Comparison of ENCODE assay signal across 8 mouse cellular contexts in the genomic region with DNA sequence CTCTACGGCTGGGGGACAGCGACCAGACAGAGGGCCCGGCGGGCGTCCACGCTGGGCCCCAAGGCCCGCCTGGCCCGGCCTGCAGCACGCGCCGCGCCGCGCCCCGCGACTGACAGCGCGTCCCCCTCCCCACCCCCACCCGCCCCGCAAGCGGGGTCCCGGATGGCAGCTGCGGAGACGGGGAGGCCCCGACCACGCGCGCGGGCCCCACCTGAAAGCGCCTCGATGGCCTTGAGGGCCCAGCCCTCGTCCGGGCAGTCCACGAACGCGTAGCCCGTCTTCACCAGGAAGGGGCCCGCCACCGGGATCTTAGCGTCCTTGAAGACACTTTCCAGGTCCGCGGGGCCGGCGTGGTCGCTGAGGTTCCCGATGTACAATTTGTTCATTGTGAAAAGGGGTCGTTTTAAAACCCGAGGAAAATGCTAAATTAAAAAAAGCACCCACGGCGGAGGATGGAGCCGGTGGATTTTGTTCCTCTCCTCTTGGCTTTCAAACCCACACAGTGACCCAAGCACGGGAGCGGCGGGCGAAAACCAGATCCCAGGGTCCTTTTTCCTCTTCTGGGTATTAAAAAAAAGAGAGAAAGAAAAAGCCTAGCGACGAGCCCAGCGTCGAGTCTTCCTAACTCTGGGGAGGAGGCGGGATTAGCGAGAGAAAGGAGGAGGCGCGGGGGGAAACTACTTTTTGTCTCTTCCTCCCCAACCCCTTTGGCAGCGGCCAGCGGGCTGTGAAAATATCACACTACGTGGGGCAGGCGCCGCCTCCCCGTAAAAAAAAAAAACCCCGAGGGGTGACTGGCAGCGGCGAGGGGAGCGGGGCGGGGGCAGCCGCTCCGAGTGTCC. TPM values are rescaled to one million over a fixed set of nuclear protein-coding genes. Genes with fewer than 3 reads are reported as not detected.
DNase-seq lines count a peak whose midpoint lies in the region; ATAC-seq and TF ChIP-seq lines count a peak whose summit lies in the region.

No protein-coding gene starts in this region.

- H3K4me1 ChIP-seq in CH12.LX (ENCODE audit: control insufficient read depth in 1 of 2, insufficient read depth in 2 of 2): peaks cover 8 to 38% of the 10 kb centered on the region in 2 experiments
- peaks cover 30% of the 10 kb centered on the region for H3K4me1 ChIP-seq in liver, embryonic 11.5 days (replicated peaks; ENCODE audit: control insufficient read depth, insufficient read depth, low read length)
- peaks cover 31% of the 10 kb centered on the region for H3K4me1 ChIP-seq in neural tube, embryonic 14.5 days (ENCODE audit: control insufficient read depth, insufficient read depth, low read length)

- no peak for TF ChIP-seq CTCF in CH12.LX (conservative IDR thresholded peaks at IDR 0.05 in 1 of 2, IDR thresholded peaks at IDR 0.05 in 1 of 2; ENCODE audit: low read depth in 2 of 2, low read length in 2 of 2)

- in situ Hi-C loops in CH12.LX (cut with MboI; ENCODE audit: low pct_ligation_motif_present, low pct_unique_long_range_greater_than_20kb, low sequenced_read_pairs): no loop called here

- under 1% methylated on average over 76 of the region's 76 CpGs for WGBS in liver, embryonic 11.5 days
- under 1% methylated on average over 72 of the region's 76 CpGs for WGBS in neural tube, embryonic 14.5 days

- intact Hi-C loops in heart, postnatal 36 days (cut with DNase I): loop anchor here (2.0 kb wide), 1 partner anchor 142 kb away; the partner anchor contains the start of gene Malsu1

- H3K36me3 ChIP-seq in CH12.LX (replicated peaks in 1 of 2; ENCODE audit: control insufficient read depth in 1 of 2, insufficient read depth in 1 of 2, low read length in 1 of 2): no peaks in the 10 kb centered on the region
- H3K36me3 ChIP-seq in liver, embryonic 11.5 days (ENCODE audit: control insufficient read depth, insufficient read depth, low read length): no peaks in the 10 kb centered on the region
- no peaks in the 10 kb centered on the region for H3K36me3 ChIP-seq in neural tube, embryonic 14.5 days (ENCODE audit: control insufficient read depth, insufficient read depth, low read length)

- no peak for ATAC-seq in liver, embryonic 11.5 days (replicated peaks; ENCODE audit: low FRiP score)
- ATAC-seq in neural tube, embryonic 14.5 days (ENCODE audit: low read depth): peak; percentile 25; the same call in 1 of the 2 replicates

- H3K4me2 ChIP-seq in CH12.LX (ENCODE audit: insufficient read depth, low read depth, poor library complexity, severe bottlenecking): peak overlapping the region; percentile 92
- peak overlapping the region; percentile 99 for H3K4me2 ChIP-seq in liver, embryonic 11.5 days
- peak overlapping the region; percentile 92 for H3K4me2 ChIP-seq in neural tube, embryonic 14.5 days (ENCODE audit: low read depth, low read length)

- H3K9ac ChIP-seq in CH12.LX (ENCODE audit: insufficient read depth, low read depth): peak overlapping the region; percentile 94
- peak overlapping the region; percentile 96 for H3K9ac ChIP-seq in liver, embryonic 11.5 days (ENCODE audit: low read depth, low read length)
- H3K9ac ChIP-seq in neural tube, embryonic 14.5 days (replicated peaks; ENCODE audit: low read depth, low read length): peak overlapping the region; percentile 96

- H3K4me3 ChIP-seq in CH12.LX (replicated peaks in 1 of 3; ENCODE audit: low read depth in 2 of 3, low read length in 2 of 3, poor library complexity in 1 of 3): peak overlapping the region; percentile 81 to 96 (median 81)
- H3K4me3 ChIP-seq in liver, embryonic 11.5 days (ENCODE audit: low read depth, low read length): peak overlapping the region; percentile 98
- peak overlapping the region; percentile 82 for H3K4me3 ChIP-seq in neural tube, embryonic 14.5 days (ENCODE audit: low read depth, low read length)

- no peak; the same call in 1 of the 2 replicates for TF ChIP-seq RAD21 in CH12.LX (IDR thresholded peaks at IDR 0.05; ENCODE audit: low read depth, low read length)

- no peaks in the 10 kb centered on the region for H3K27me3 ChIP-seq in CH12.LX (replicated peaks)
- no peaks in the 10 kb centered on the region for H3K27me3 ChIP-seq in liver, embryonic 11.5 days (replicated peaks; ENCODE audit: control insufficient read depth, insufficient read depth, low read length)
- H3K27me3 ChIP-seq in neural tube, embryonic 14.5 days (ENCODE audit: control insufficient read depth, insufficient read depth, low read length): no peaks in the 10 kb centered on the region

- H3K9me3 ChIP-seq in CH12.LX (replicated peaks; ENCODE audit: low read length): no peaks in the 10 kb centered on the region
- no peaks in the 10 kb centered on the region for H3K9me3 ChIP-seq in liver, embryonic 11.5 days (ENCODE audit: control insufficient read depth, low read length)
- H3K9me3 ChIP-seq in neural tube, embryonic 14.5 days (ENCODE audit: control insufficient read depth, low read length): no peaks in the 10 kb centered on the region

- peak; percentile 47 for TF ChIP-seq POLR2A in CH12.LX (IDR thresholded peaks at IDR 0.05; ENCODE audit: low read depth, low read length)

- 0 out of 2 replicates have a peak, but pooled peaks have one; percentile 8 for TF ChIP-seq EP300 in CH12.LX (IDR thresholded peaks at IDR 0.05; ENCODE audit: low read length)

- H3K79me2 ChIP-seq in CH12.LX (replicated peaks; ENCODE audit: control insufficient read depth, extremely low read depth, insufficient read depth, poor library complexity, severe bottlenecking): peaks cover 30% of the 10 kb centered on the region

- H3K27ac ChIP-seq in CH12.LX (ENCODE audit: insufficient read depth, low read depth): peak overlapping the region; percentile 0; the same call in 1 of the 2 replicates
- peak overlapping the region; percentile 99 for H3K27ac ChIP-seq in liver, embryonic 11.5 days (ENCODE audit: low read depth, low read length)
- H3K27ac ChIP-seq in neural tube, embryonic 14.5 days (ENCODE audit: low read depth, low read length): peak overlapping the region; percentile 94

- peak; percentile 8 to 21 for DNase-seq in adrenal gland, adult 18-20 months (ENCODE audit: low spot score in 2 of 2)
- DNase-seq in adrenal gland, adult 8-10 months: no peak
- peak; percentile 84 for DNase-seq in CH12.LX (ENCODE audit: extremely low read depth)
- DNase-seq in embryo, embryonic 9.5 days (ENCODE audit: extremely low spot score): peak; percentile 89
- peak; percentile 37 to 52 for DNase-seq in heart, postnatal 36 days
- DNase-seq in liver, embryonic 11.5 days (ENCODE audit: low spot score): peak; percentile 87
- DNase-seq in urinary bladder, postnatal 36 days (ENCODE audit: low spot score in 2 of 2): peak; percentile 16 to 25

- dilution Hi-C loops in CH12.LX (cut with MboI; ENCODE audit: extremely low pct_ligation_motif_present, extremely low pct_unique_long_range_greater_than_20kb, low sequenced_read_pairs): no loop called here

TF ChIP-seq in CH12.LX, 34 proteins besides CTCF, POLR2A, EP300 and RAD21 (continues in another document):
- TF ChIP-seq MAFK (IDR thresholded peaks at IDR 0.05; ENCODE audit: insufficient replicate concordance, low read length): no peak
- no peak for TF ChIP-seq NRF1 (IDR thresholded peaks at IDR 0.05; ENCODE audit: low read depth, low read length)
- peak; percentile 78; the same call in 1 of the 2 replicates for TF ChIP-seq MAZ (IDR thresholded peaks at IDR 0.05; ENCODE audit: low read depth, low read length)
- 0 out of 2 replicates have a peak, but pooled peaks have one; percentile 27 for TF ChIP-seq MEF2A (IDR thresholded peaks at IDR 0.05; ENCODE audit: borderline replicate concordance, low read depth, low read length)
- TF ChIP-seq SMC3 (IDR thresholded peaks at IDR 0.05; ENCODE audit: low read depth, low read length): no peak
- no peak for TF ChIP-seq UBTF (IDR thresholded peaks at IDR 0.05; ENCODE audit: low read depth, low read length)
- TF ChIP-seq IRF4 (IDR thresholded peaks at IDR 0.05; ENCODE audit: low read depth, low read length): peak; percentile 35; the same call in 1 of the 2 replicates
- TF ChIP-seq RCOR1 (conservative IDR thresholded peaks at IDR 0.05; ENCODE audit: low read depth, low read length): no peak
- TF ChIP-seq HCFC1 (IDR thresholded peaks at IDR 0.05; ENCODE audit: low read depth, low read length): peak; percentile 27; the same call in 1 of the 2 replicates
- peak; percentile 59; the same call in 1 of the 2 replicates for TF ChIP-seq TBP (conservative IDR thresholded peaks at IDR 0.05; ENCODE audit: low read depth, low read length)
- no peak; the same call in 1 of the 2 replicates for TF ChIP-seq CHD2 (IDR thresholded peaks at IDR 0.05; ENCODE audit: low read length)
- no peak for TF ChIP-seq ZKSCAN1 (IDR thresholded peaks at IDR 0.05; ENCODE audit: borderline replicate concordance, low read depth, low read length)
- no peak; the same call in 1 of the 2 replicates for TF ChIP-seq MAX (IDR thresholded peaks at IDR 0.05; ENCODE audit: low read length)
- TF ChIP-seq SIN3A (IDR thresholded peaks at IDR 0.05; ENCODE audit: low read length): peak; percentile 78; the same call in 1 of the 2 replicates
- TF ChIP-seq MXI1 (IDR thresholded peaks at IDR 0.05; ENCODE audit: low read depth, low read length): peak; percentile 88
- TF ChIP-seq POLR2AphosphoS2 (IDR thresholded peaks at IDR 0.05; ENCODE audit: low read depth, low read length): 0 out of 2 replicates have a peak, but pooled peaks have one; percentile 8
- TF ChIP-seq USF2 (conservative IDR thresholded peaks at IDR 0.05; ENCODE audit: low read depth, low read length): no peak
- no peak for TF ChIP-seq GABPA (IDR thresholded peaks at IDR 0.05; ENCODE audit: insufficient replicate concordance, low read depth, low read length)

RNA-seq across cellular contexts. Expression of gene Igf2bp3, which starts 0.5 kb away (rescaled TPM):
- total RNA-seq in adrenal gland, adult 18-20 months (2021): under 1 TPM in 1 of 2 experiments, not detected in 1; 0.10 TPM
- under 1 TPM in 2 of 4 experiments, not detected in 2; 0.05 to 0.12 TPM for total RNA-seq in adrenal gland, adult 8-10 months (2022)
- total RNA-seq in CH12.LX (2012; rRNA removed): 18.4 TPM in 2 replicates
- 35.6 and 39.1 TPM in 2 replicates for total RNA-seq in CH12.LX (2014; rRNA removed)
- polyA plus RNA-seq in CH12.LX (2012; ENCODE audit: insufficient read length, low read depth): 22.0 and 23.1 TPM in 2 replicates
- total RNA-seq in heart, postnatal 36 days (2021): under 1 TPM; 0.19 to 0.22 TPM
- 57.8 and 61.5 TPM in 2 replicates for polyA plus RNA-seq in liver, embryonic 11.5 days (2014; fragmentation: Nextera tagmentation; extraction: Ambion mirVana)
- 26.9 and 34.7 TPM in 2 replicates for polyA plus RNA-seq in neural tube, embryonic 14.5 days (2014; fragmentation: Nextera tagmentation; extraction: Ambion mirVana)

RNA-seq across cellular contexts. Expression of gene Tra2a, which starts 49.5 kb away (rescaled TPM):
- 100 to 1,000 TPM; 102 to 111 TPM for total RNA-seq in adrenal gland, adult 18-20 months (2021)
- 10 to 100 TPM; 55.9 to 86.1 (median 66.6) TPM for total RNA-seq in adrenal gland, adult 8-10 months (2022)
- 55.4 and 78.8 TPM in 2 replicates for total RNA-seq in CH12.LX (2012; rRNA removed)
- total RNA-seq in CH12.LX (2014; rRNA removed): 120 and 142 TPM in 2 replicates
- polyA plus RNA-seq in CH12.LX (2012; ENCODE audit: insufficient read length, low read depth): 95.1 and 103 TPM in 2 replicates
- total RNA-seq in heart, postnatal 36 days (2021): 10 to 100 TPM; 26.8 to 28.4 TPM
- polyA plus RNA-seq in liver, embryonic 11.5 days (2014; fragmentation: Nextera tagmentation; extraction: Ambion mirVana): 31.2 and 37.1 TPM in 2 replicates
- 50.6 and 64.2 TPM in 2 replicates for polyA plus RNA-seq in neural tube, embryonic 14.5 days (2014; fragmentation: Nextera tagmentation; extraction: Ambion mirVana)

Comparison
In these comparisons a context has a peak if more than half of its experiments do, and no peak if none do; other contexts are left out.
1. H3K27ac ChIP-seq: peak in every context shown above with its lines; median percentile 99 in liver, embryonic 11.5 days; 94 in neural tube, embryonic 14.5 days; 0 in CH12.LX.
2. RNA of gene Igf2bp3, which starts 0.5 kb away (total RNA-seq): 18.4 to 39.1 TPM in CH12.LX; 0.19 to 0.22 TPM in heart, postnatal 36 days, 0.10 TPM in adrenal gland, adult 18-20 months and 0.05 to 0.12 TPM in adrenal gland, adult 8-10 months; every median in the first group is over 10 times any median in the second.
3. Peak in every context shown above with its lines, with median percentiles within 50 percentile points of each other: H3K4me2 ChIP-seq, H3K4me3 ChIP-seq and H3K9ac ChIP-seq.